Mouse (Mus musculus): Measurements from ENCODE around the gene Utp11.

- peak; percentile 68 for TF ChIP-seq POLR2A (IDR thresholded peaks at IDR 0.05; ENCODE audit: low read depth, low read length)
- no peak for TF ChIP-seq CTCF (IDR thresholded peaks at IDR 0.05; ENCODE audit: borderline replicate concordance, insufficient read depth, low read length)
These were observed 10.0 kb upstream of the Utp11 start for GRCm38 (mm10) chr4:124703406-124703805.
